Mouse (Mus musculus) erythroid progenitor cell, adult 5-6 weeks (primary cell): Measurements from ENCODE around the gene Olfr126. TPM values are rescaled to one million over a fixed set of nuclear protein-coding genes. Genes with fewer than 3 reads are reported as not detected.

ENCODE experiments used
- ATAC-seq: replicated peaks from 2 replicates; pipeline ENCODE4 v1.8.0; 2016; ENCODE audit warnings: moderate number of reproducible peaks, mild to moderate bottlenecking, moderate TSS enrichment, inconsistent platforms; ENCODE audit not compliant: poor library complexity, low FRiP score, severe bottlenecking
- total RNA-seq, 2 experiments: library from RNA; stranded (forward) in 1 of 2; stranded (reverse) in 1 of 2; fragments of 150-400 nt in 1 of 2; fragments of 186-747, 209-891 nt in 1 of 2; gene quantifications; 2 replicates each; pipeline versions ENCODE4 v1.2.3 to v1.2.4; 2015 to 2017; ENCODE audit warnings: low replicate concordance in 2 of 2

The Olfr126 gene
- total RNA-seq (2015; ENCODE audit: low replicate concordance) = not detected in 2 replicates
- not detected in 2 replicates for total RNA-seq (2017; ENCODE audit: low replicate concordance)

DNA sequence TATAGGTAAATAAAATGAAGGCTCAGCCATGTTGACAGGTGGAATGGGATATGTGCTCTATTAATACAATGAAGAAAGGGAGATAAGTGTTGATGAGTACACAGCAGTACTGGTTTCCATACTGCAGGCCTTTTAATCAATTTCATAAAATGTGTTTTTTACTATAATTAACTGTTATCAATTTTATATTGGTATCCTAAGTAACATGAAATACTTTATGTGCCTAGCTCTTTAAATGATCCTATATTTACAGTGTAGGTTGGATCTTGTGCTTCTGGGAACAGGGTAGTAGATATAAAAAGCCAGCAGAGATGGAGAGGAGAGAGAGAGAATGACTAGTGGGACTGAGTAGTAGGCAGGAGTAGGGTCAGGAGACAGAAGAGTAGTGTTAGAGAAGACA, at the start of gene Olfr126:
Olfr126 (plus strand) TSS at position 301 of the 400 bp plus-strand sequence.
- ATAC-seq = no peak

DNA sequence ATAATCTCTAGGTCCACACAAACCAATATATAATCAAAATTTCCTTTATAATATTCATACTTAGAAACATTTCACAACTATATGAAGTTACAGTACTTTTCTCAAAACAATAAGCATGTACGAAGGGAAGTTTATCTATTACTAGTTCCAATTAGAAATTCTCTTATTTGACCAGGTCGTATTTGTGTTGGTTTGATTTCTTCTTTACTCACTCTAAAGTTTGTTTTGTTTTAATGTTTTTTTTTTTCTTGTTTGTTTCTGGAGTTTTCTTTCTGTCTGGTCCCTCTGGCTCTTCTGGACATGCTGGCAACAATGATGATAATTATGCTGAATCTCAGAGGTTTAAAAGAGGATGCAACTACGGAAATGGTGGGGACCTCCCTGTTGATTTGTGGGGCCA, 47.7 kb upstream of the Olfr126 start, which contains the start of gene Olfr124:
Olfr124 (plus strand) TSS at position 301 of the 400 bp plus-strand sequence.
- no peak for ATAC-seq

DNA sequence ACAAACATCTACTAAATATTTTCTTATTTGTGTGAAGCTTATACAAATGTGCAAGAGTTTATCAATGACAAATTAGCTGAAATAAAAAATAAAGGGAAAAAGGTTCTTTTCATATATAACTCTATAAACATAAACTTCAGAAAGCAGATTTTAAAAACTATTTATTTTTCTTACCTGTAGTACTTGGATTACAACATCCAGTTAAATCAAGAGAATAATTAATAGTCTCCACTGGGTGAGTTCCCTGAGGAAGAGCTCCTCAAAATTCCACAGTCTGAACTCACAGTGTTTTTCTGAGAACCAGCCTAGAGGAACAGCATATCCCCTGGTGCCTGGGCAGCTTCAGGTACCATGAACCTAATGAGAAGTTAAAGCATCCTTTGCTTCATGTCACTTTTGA, 14.6 kb upstream of the Olfr126 start, which contains the start of gene Olfr125:
Olfr125 (plus strand) TSS at position 301 of the 400 bp plus-strand sequence.
- no peak for ATAC-seq

DNA sequence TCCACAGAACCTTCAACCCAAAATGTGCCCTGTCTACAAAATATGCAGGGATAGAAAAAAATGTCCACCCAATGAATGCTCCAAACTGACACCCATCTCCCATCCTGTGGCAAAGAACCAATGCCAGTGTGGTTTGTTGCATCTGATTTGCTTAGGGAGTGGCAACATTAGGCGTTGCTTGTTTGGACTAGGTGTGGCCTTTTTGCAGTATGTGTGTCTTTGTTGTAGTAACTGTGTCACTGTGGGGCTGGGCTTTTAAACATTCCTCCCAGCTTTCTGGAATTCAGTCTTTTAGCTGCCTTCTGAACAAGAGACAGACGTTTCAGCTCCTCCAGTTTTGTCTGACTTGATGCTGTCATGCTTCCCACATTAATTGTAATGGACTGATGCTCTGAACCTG, 16.6 kb downstream of the Olfr126 start:
- ATAC-seq = no peak

DNA sequence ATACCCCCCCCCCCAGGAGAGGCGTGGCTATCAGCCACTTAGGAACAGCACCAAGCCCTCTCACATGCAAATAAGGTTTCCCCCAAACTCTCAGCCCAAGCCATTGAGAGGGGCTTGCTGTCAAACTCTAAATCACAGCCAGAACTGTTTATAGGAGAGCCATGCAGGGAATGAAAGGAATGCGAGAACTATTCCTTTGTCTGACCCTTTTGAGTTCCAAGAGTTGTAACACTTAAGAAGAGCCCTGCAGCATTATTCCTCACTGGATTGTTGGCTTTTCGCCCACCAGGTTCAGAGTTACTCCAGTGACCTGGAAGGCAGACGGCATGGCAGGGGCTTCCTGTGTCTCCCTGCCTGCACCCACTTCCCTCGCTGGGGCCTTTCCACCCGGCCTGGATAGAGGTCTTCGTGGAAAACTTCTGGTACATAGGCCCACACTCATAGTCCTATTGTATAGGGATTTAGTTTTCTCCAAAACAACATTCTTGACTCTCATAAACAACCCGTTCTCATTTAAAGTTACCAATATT, 22.5 kb downstream of the Olfr126 start:
- ATAC-seq = no peak

DNA sequence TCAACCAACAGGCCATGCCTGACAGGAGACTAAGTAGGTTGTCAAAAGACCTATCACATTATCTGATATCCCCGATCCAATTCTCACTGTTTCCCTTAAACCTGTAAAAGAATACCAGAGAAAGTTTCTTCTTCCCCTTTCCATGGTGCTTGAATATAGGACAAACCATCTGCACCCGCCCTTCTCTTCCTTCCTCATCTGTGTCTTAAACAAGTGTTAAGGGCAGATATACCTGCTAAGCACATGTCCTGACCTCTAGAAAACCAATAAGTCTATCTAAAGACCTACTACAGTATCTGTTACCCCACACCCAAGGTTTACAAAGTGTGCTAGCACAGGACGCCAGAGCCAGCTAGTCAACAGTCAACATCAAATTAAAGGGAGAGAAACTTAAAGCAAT, 26.5 kb downstream of the Olfr126 start:
- no peak for ATAC-seq

DNA sequence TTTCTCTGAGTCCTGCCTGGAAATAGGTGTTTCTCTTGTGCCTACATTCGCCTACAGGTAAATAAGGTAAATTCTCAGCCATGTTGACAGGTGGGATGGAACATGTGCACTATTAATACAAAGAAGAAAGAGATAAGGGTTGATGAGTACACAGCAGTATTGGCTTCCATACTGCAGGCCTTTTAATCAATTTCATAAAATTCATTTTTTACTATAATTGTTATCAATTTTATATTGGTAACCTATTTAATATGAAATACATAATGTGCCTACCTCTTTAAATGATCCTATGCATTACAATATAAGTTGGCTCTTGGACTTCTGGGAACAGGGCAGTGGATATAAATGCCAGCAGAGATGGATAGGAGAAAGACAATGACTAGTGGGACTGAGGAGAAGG, 52.9 kb downstream of the Olfr126 start, which contains the start of gene Olfr127:
Olfr127 (plus strand) TSS at position 301 of the 400 bp plus-strand sequence.
- ATAC-seq = no peak

Other genes starting within 250 kb of the Olfr126 start
- gene Olfr115, start 220.4 kb upstream of the Olfr126 start, total RNA-seq (2015; ENCODE audit: low replicate concordance) = not detected in 2 replicates
- not detected in 2 replicates for gene Olfr115, start 220.4 kb upstream of the Olfr126 start, total RNA-seq (2017; ENCODE audit: low replicate concordance)
- not detected in 2 replicates for gene Olfr116, start 220.3 kb upstream of the Olfr126 start, total RNA-seq (2015; ENCODE audit: low replicate concordance)
- not detected in 2 replicates for gene Olfr116, start 220.3 kb upstream of the Olfr126 start, total RNA-seq (2017; ENCODE audit: low replicate concordance)
- gene Olfr117, start 183.7 kb upstream of the Olfr126 start, total RNA-seq (2015; ENCODE audit: low replicate concordance) = not detected in 2 replicates
- not detected in 2 replicates for gene Olfr117, start 183.7 kb upstream of the Olfr126 start, total RNA-seq (2017; ENCODE audit: low replicate concordance)
- gene Olfr118, start 180.5 kb upstream of the Olfr126 start, total RNA-seq (2015; ENCODE audit: low replicate concordance) = not detected in 2 replicates
- gene Olfr118, start 180.5 kb upstream of the Olfr126 start, total RNA-seq (2017; ENCODE audit: low replicate concordance) = not detected in 2 replicates
- gene Olfr119, start 150.9 kb upstream of the Olfr126 start, total RNA-seq (2015; ENCODE audit: low replicate concordance) = not detected in 2 replicates
- gene Olfr119, start 150.9 kb upstream of the Olfr126 start, total RNA-seq (2017; ENCODE audit: low replicate concordance) = not detected in 2 replicates
- gene Olfr120, start 125.7 kb upstream of the Olfr126 start, total RNA-seq (2015; ENCODE audit: low replicate concordance) = not detected in 2 replicates
- not detected in 2 replicates for gene Olfr120, start 125.7 kb upstream of the Olfr126 start, total RNA-seq (2017; ENCODE audit: low replicate concordance)
- gene Olfr121, start 98.6 kb upstream of the Olfr126 start, total RNA-seq (2015; ENCODE audit: low replicate concordance) = not detected in 2 replicates
- gene Olfr121, start 98.6 kb upstream of the Olfr126 start, total RNA-seq (2017; ENCODE audit: low replicate concordance) = not detected in 2 replicates
- not detected in 2 replicates for gene Olfr122, start 78.9 kb upstream of the Olfr126 start, total RNA-seq (2015; ENCODE audit: low replicate concordance)
- not detected in 2 replicates for gene Olfr122, start 78.9 kb upstream of the Olfr126 start, total RNA-seq (2017; ENCODE audit: low replicate concordance)
- not detected in 2 replicates for gene Olfr123, start 54.0 kb upstream of the Olfr126 start, total RNA-seq (2015; ENCODE audit: low replicate concordance)
- gene Olfr123, start 54.0 kb upstream of the Olfr126 start, total RNA-seq (2017; ENCODE audit: low replicate concordance) = not detected in 2 replicates
- gene Olfr124, start 47.6 kb upstream of the Olfr126 start, total RNA-seq (2015; ENCODE audit: low replicate concordance) = not detected in 2 replicates
- gene Olfr124, start 47.6 kb upstream of the Olfr126 start, total RNA-seq (2017; ENCODE audit: low replicate concordance) = not detected in 2 replicates
- gene Olfr125, start 14.5 kb upstream of the Olfr126 start, total RNA-seq (2015; ENCODE audit: low replicate concordance) = not detected in 2 replicates
- not detected in 2 replicates for gene Olfr125, start 14.5 kb upstream of the Olfr126 start, total RNA-seq (2017; ENCODE audit: low replicate concordance)
- gene Olfr127, start 53.0 kb downstream of the Olfr126 start, total RNA-seq (2015; ENCODE audit: low replicate concordance) = not detected in 2 replicates
- not detected in 2 replicates for gene Olfr127, start 53.0 kb downstream of the Olfr126 start, total RNA-seq (2017; ENCODE audit: low replicate concordance)
- gene Olfr128, start 73.1 kb downstream of the Olfr126 start, total RNA-seq (2015; ENCODE audit: low replicate concordance) = not detected in 2 replicates
- not detected in 2 replicates for gene Olfr128, start 73.1 kb downstream of the Olfr126 start, total RNA-seq (2017; ENCODE audit: low replicate concordance)
- not detected in 2 replicates for gene Olfr761, start 105.6 kb downstream of the Olfr126 start, total RNA-seq (2015; ENCODE audit: low replicate concordance)
- gene Olfr761, start 105.6 kb downstream of the Olfr126 start, total RNA-seq (2017; ENCODE audit: low replicate concordance) = not detected in 2 replicates
- gene Olfr129, start 212.6 kb downstream of the Olfr126 start, total RNA-seq (2015; ENCODE audit: low replicate concordance) = not detected in 2 replicates
- not detected in 2 replicates for gene Olfr129, start 212.6 kb downstream of the Olfr126 start, total RNA-seq (2017; ENCODE audit: low replicate concordance)
- gene Olfr130, start 216.4 kb downstream of the Olfr126 start, total RNA-seq (2015; ENCODE audit: low replicate concordance) = not detected in 2 replicates
- not detected in 2 replicates for gene Olfr130, start 216.4 kb downstream of the Olfr126 start, total RNA-seq (2017; ENCODE audit: low replicate concordance)
- not detected in 2 replicates for gene Olfr131, start 241.2 kb downstream of the Olfr126 start, total RNA-seq (2015; ENCODE audit: low replicate concordance)
- not detected in 2 replicates for gene Olfr131, start 241.2 kb downstream of the Olfr126 start, total RNA-seq (2017; ENCODE audit: low replicate concordance)